In genomic region chr5:14092262-14092776, GRCm38 (mm10) we compare ENCODE assay signal across 11 mouse cellular contexts.
DNase-seq lines count a peak whose midpoint lies in the region; ATAC-seq and TF ChIP-seq lines count a peak whose summit lies in the region.
"Had no signal": no experiment of that assay in that cellular context is flagged by ENCODE, and none has a peak within 500 bp of the region (broad histone marks: within the 10 kb centered on the region; RNA-seq: fewer than 3 reads in every experiment).

No protein-coding gene starts in this region.

- DNase-seq in heart, postnatal 4 days: no peak
- DNase-seq in lung, postnatal 0 days (ENCODE audit: low spot score): no peak
- DNase-seq in lung, postnatal 4 days: no peak
- no peak for DNase-seq in liver, embryonic 11.5 days (ENCODE audit: low spot score)
- no peak for DNase-seq in kidney, adult 8-10 months
- DNase-seq: gastrocnemius, postnatal 25 days; liver, embryonic 13.5 days; thymus, postnatal 25 days had no signal

- no peak overlapping the region for H3K27ac ChIP-seq in heart, embryonic 12.5 days (ENCODE audit: poor library complexity, severe bottlenecking)
- H3K27ac ChIP-seq in lung, postnatal 0 days (ENCODE audit: low read length): no peak overlapping the region
- no peak overlapping the region for H3K27ac ChIP-seq in forebrain, embryonic 16.5 days (ENCODE audit: low read length)
- H3K27ac ChIP-seq in neural tube, embryonic 15.5 days (replicated peaks): no peak overlapping the region
- no peak overlapping the region for H3K27ac ChIP-seq in liver, embryonic 11.5 days (ENCODE audit: low read depth, low read length)
- H3K27ac ChIP-seq: liver, embryonic 13.5 days had no signal

- WGBS in heart, embryonic 12.5 days: 46% methylated on average over 14 of the region's 14 CpGs
- 32% methylated on average over 14 of the region's 14 CpGs for WGBS in lung, postnatal 0 days
- WGBS in forebrain, embryonic 16.5 days: 40% methylated on average over 14 of the region's 14 CpGs
- WGBS in neural tube, embryonic 15.5 days: 44% methylated on average over 14 of the region's 14 CpGs
- WGBS in liver, embryonic 11.5 days: 51% methylated on average over 14 of the region's 14 CpGs

- peak overlapping the region; percentile 5; the same call in 1 of the 2 replicates for H3K4me3 ChIP-seq in heart, embryonic 12.5 days
- no peak overlapping the region; the same call in 1 of the 2 replicates for H3K4me3 ChIP-seq in lung, postnatal 0 days (ENCODE audit: low read depth, low read length)
- H3K4me3 ChIP-seq in forebrain, embryonic 16.5 days (replicated peaks; ENCODE audit: low read length): no peak overlapping the region
- H3K4me3 ChIP-seq in neural tube, embryonic 15.5 days (replicated peaks): peak overlapping the region; percentile 15; the same call in 1 of the 2 replicates
- no peak overlapping the region for H3K4me3 ChIP-seq in liver, embryonic 11.5 days (ENCODE audit: low read depth, low read length)
- H3K4me3 ChIP-seq: liver, embryonic 13.5 days had no signal

- peak overlapping the region; percentile 37 for H3K4me2 ChIP-seq in heart, embryonic 12.5 days
- peak overlapping the region; percentile 29 for H3K4me2 ChIP-seq in lung, postnatal 0 days (replicated peaks; ENCODE audit: low read depth, low read length)
- peak overlapping the region; percentile 30 for H3K4me2 ChIP-seq in forebrain, embryonic 16.5 days (ENCODE audit: low read length)
- peak overlapping the region; percentile 44 for H3K4me2 ChIP-seq in neural tube, embryonic 15.5 days
- no peak overlapping the region for H3K4me2 ChIP-seq in liver, embryonic 11.5 days
- H3K4me2 ChIP-seq: liver, embryonic 13.5 days had no signal

- TF ChIP-seq CTCF in lung, postnatal 0 days (IDR thresholded peaks at IDR 0.05): no peak

- no peak for TF ChIP-seq EP300 in lung, postnatal 0 days (IDR thresholded peaks at IDR 0.05)

- H3K27me3 ChIP-seq in heart, embryonic 12.5 days (replicated peaks): no peaks in the 10 kb centered on the region
- no peaks in the 10 kb centered on the region for H3K27me3 ChIP-seq in lung, postnatal 0 days (replicated peaks; ENCODE audit: insufficient read depth, low read length)
- H3K27me3 ChIP-seq in forebrain, embryonic 16.5 days (replicated peaks; ENCODE audit: control insufficient read depth, insufficient read depth, low read length): no peaks in the 10 kb centered on the region
- H3K27me3 ChIP-seq in neural tube, embryonic 15.5 days (replicated peaks): no peaks in the 10 kb centered on the region
- H3K27me3 ChIP-seq in liver, embryonic 11.5 days (replicated peaks; ENCODE audit: control insufficient read depth, insufficient read depth, low read length): no peaks in the 10 kb centered on the region
- H3K27me3 ChIP-seq: liver, embryonic 13.5 days had no signal

- no peaks in the 10 kb centered on the region for H3K9me3 ChIP-seq in heart, embryonic 12.5 days (replicated peaks)
- H3K9me3 ChIP-seq in lung, postnatal 0 days (ENCODE audit: low read length): no peaks in the 10 kb centered on the region
- H3K9me3 ChIP-seq in forebrain, embryonic 16.5 days (ENCODE audit: control insufficient read depth, low read length): no peaks in the 10 kb centered on the region
- no peaks in the 10 kb centered on the region for H3K9me3 ChIP-seq in neural tube, embryonic 15.5 days (replicated peaks)
- no peaks in the 10 kb centered on the region for H3K9me3 ChIP-seq in liver, embryonic 11.5 days (ENCODE audit: control insufficient read depth, low read length)
- H3K9me3 ChIP-seq: liver, embryonic 13.5 days had no signal

- no peak for ATAC-seq in heart, embryonic 12.5 days (ENCODE audit: insufficient number of reproducible peaks, low FRiP score)
- ATAC-seq in lung, postnatal 0 days: no peak
- ATAC-seq in forebrain, embryonic 16.5 days: no peak
- ATAC-seq in neural tube, embryonic 15.5 days (ENCODE audit: low FRiP score): no peak
- ATAC-seq in liver, embryonic 11.5 days (replicated peaks; ENCODE audit: low FRiP score): no peak

- H3K9ac ChIP-seq in heart, embryonic 12.5 days: no peak overlapping the region
- H3K9ac ChIP-seq in lung, postnatal 0 days (replicated peaks; ENCODE audit: low read depth): no peak overlapping the region
- no peak overlapping the region for H3K9ac ChIP-seq in forebrain, embryonic 16.5 days (replicated peaks; ENCODE audit: low read depth, low read length)
- no peak overlapping the region for H3K9ac ChIP-seq in neural tube, embryonic 15.5 days (replicated peaks)
- H3K9ac ChIP-seq in liver, embryonic 11.5 days (ENCODE audit: low read depth, low read length): no peak overlapping the region
- H3K9ac ChIP-seq: liver, embryonic 13.5 days had no signal

- H3K36me3 ChIP-seq in heart, embryonic 12.5 days: no peaks in the 10 kb centered on the region
- no peaks in the 10 kb centered on the region for H3K36me3 ChIP-seq in lung, postnatal 0 days (ENCODE audit: insufficient read depth, low read length)
- no peaks in the 10 kb centered on the region for H3K36me3 ChIP-seq in forebrain, embryonic 16.5 days (ENCODE audit: control insufficient read depth, insufficient read depth)
- H3K36me3 ChIP-seq in neural tube, embryonic 15.5 days: no peaks in the 10 kb centered on the region
- H3K36me3 ChIP-seq in liver, embryonic 11.5 days (ENCODE audit: control insufficient read depth, insufficient read depth, low read length): no peaks in the 10 kb centered on the region
- H3K36me3 ChIP-seq: liver, embryonic 13.5 days had no signal

- 0 out of 2 replicates have a peak, but pooled peaks cover 3% of the 10 kb centered on the region for H3K4me1 ChIP-seq in heart, embryonic 12.5 days (replicated peaks)
- H3K4me1 ChIP-seq in lung, postnatal 0 days (ENCODE audit: insufficient read depth, low read depth, low read length): no peaks in the 10 kb centered on the region
- peaks cover 6% of the 10 kb centered on the region; the same call in 1 of the 2 replicates for H3K4me1 ChIP-seq in forebrain, embryonic 16.5 days (replicated peaks; ENCODE audit: control insufficient read depth, insufficient read depth, low read length)
- H3K4me1 ChIP-seq in neural tube, embryonic 15.5 days: peaks cover 4% of the 10 kb centered on the region
- no peaks in the 10 kb centered on the region for H3K4me1 ChIP-seq in liver, embryonic 11.5 days (replicated peaks; ENCODE audit: control insufficient read depth, insufficient read depth, low read length)
- H3K4me1 ChIP-seq: liver, embryonic 13.5 days had no signal

Comparison
In these comparisons a context has a peak if more than half of its experiments do, and no peak if none do; other contexts are left out.
1. H3K4me3 ChIP-seq: peak in heart, embryonic 12.5 days (single experiment) and neural tube, embryonic 15.5 days (single experiment); none in lung, postnatal 0 days (single experiment), forebrain, embryonic 16.5 days (single experiment) and liver, embryonic 11.5 days (single experiment).